ENCODE assay signal across 27 mouse cellular contexts in genomic region chr13:88799186-88799585, GRCm38 (mm10). TPM values are rescaled to one million over a fixed set of nuclear protein-coding genes. Genes with fewer than 3 reads are reported as not detected.
A peak's percentile ranks its signal among the peaks of the same experiment; 100 is the strongest.
DNase-seq lines count a peak whose midpoint lies in the region; ATAC-seq and TF ChIP-seq lines count a peak whose summit lies in the region.
"Had no signal": no experiment of that assay in that cellular context is flagged by ENCODE, and none has a peak within 500 bp of the region (broad histone marks: within the 10 kb centered on the region; RNA-seq: fewer than 3 reads in every experiment).

No protein-coding gene starts in this region.

- WGBS in midbrain, embryonic 11.5 days: 86% methylated on average over 1 of the region's 1 CpGs

- H3K27ac ChIP-seq in midbrain, embryonic 11.5 days (ENCODE audit: low read depth, low read length): no peak overlapping the region
- H3K27ac ChIP-seq: embryonic facial prominence, embryonic 13.5 days; embryonic facial prominence, embryonic 15.5 days; forebrain, embryonic 13.5 days; forebrain, embryonic 15.5 days had no signal

- no peak overlapping the region for H3K9ac ChIP-seq in midbrain, embryonic 11.5 days (ENCODE audit: low read length)
- H3K9ac ChIP-seq: embryonic facial prominence, embryonic 13.5 days; embryonic facial prominence, embryonic 15.5 days; forebrain, embryonic 13.5 days; forebrain, embryonic 15.5 days; forebrain, postnatal 0 days had no signal

- no peaks in the 10 kb centered on the region for H3K36me3 ChIP-seq in C2C12 (ENCODE audit: control insufficient read depth, insufficient read depth)
- H3K36me3 ChIP-seq in myocyte (ENCODE audit: control insufficient read depth, insufficient read depth): no peaks in the 10 kb centered on the region
- no peaks in the 10 kb centered on the region for H3K36me3 ChIP-seq in midbrain, embryonic 11.5 days (ENCODE audit: control insufficient read depth, insufficient read depth, low read length)
- H3K36me3 ChIP-seq: embryonic facial prominence, embryonic 13.5 days; embryonic facial prominence, embryonic 15.5 days; forebrain, embryonic 15.5 days had no signal

- H3K79me2 ChIP-seq in C2C12 (ENCODE audit: control insufficient read depth, insufficient read depth) (no peaks in the 10 kb centered on the region), myocyte (ENCODE audit: control insufficient read depth, insufficient read depth) (no peaks in the 10 kb centered on the region)

- no peak overlapping the region for H3ac ChIP-seq in C2C12 (ENCODE audit: control insufficient read depth, insufficient read length, low read depth)
- H3ac ChIP-seq in myocyte (ENCODE audit: control insufficient read depth, insufficient read length): no peak overlapping the region

- H3K27me3 ChIP-seq in C2C12 (ENCODE audit: control insufficient read depth, insufficient read depth, insufficient read length) (no peaks in the 10 kb centered on the region), myocyte (ENCODE audit: control insufficient read depth, insufficient read depth, insufficient read length) (no peaks in the 10 kb centered on the region)
- no peaks in the 10 kb centered on the region for H3K27me3 ChIP-seq in midbrain, embryonic 11.5 days (ENCODE audit: control insufficient read depth, insufficient read depth, low read length)
- H3K27me3 ChIP-seq: embryonic facial prominence, embryonic 13.5 days; embryonic facial prominence, embryonic 15.5 days; forebrain, embryonic 13.5 days; forebrain, embryonic 15.5 days had no signal

- no peak for TF ChIP-seq CTCF in C2C12 (IDR thresholded peaks at IDR 0.05; ENCODE audit: control insufficient read depth, insufficient read depth, insufficient read length)

- DNase-seq in 3T3-L1 (ENCODE audit: low read depth, low spot score): peak; percentile 87
- peak; percentile 78 for DNase-seq in NIH3T3 (ENCODE audit: low read depth)
- DNase-seq in kidney, adult 18-20 months: no peak
- no peak for DNase-seq in ovary, postnatal 36 days (ENCODE audit: low spot score)
- no peak for DNase-seq in midbrain, embryonic 11.5 days (ENCODE audit: low spot score, missing footprints)
- DNase-seq: adrenal gland, adult 2 months; adrenal gland, postnatal 10 days; adrenal gland, postnatal 25 days; B cell, adult 2 months; cerebellum, adult 11 months; cerebellum, adult 18-20 months; cerebellum, adult 8-10 months; cerebellum, adult 9-11 months; cerebellum, postnatal 14 days; cerebellum, postnatal 36 days; embryo, embryonic 11 days; forebrain, postnatal 0 days had no signal

- ATAC-seq in megakaryocyte, adult 5-6 weeks (ENCODE audit: poor library complexity, severe bottlenecking): no peak
- ATAC-seq in midbrain, embryonic 11.5 days (ENCODE audit: low FRiP score): no peak
- ATAC-seq: forebrain, embryonic 13.5 days; forebrain, embryonic 15.5 days; forebrain, postnatal 0 days had no signal

- H3K4me1 ChIP-seq in midbrain, embryonic 11.5 days (ENCODE audit: control insufficient read depth, insufficient read depth, low read length): no peaks in the 10 kb centered on the region
- H3K4me1 ChIP-seq: embryonic facial prominence, embryonic 13.5 days; embryonic facial prominence, embryonic 15.5 days; forebrain, embryonic 13.5 days; forebrain, embryonic 15.5 days had no signal

- no peaks in the 10 kb centered on the region for H3K9me3 ChIP-seq in midbrain, embryonic 11.5 days (ENCODE audit: control insufficient read depth, low read length)
- H3K9me3 ChIP-seq: embryonic facial prominence, embryonic 13.5 days; embryonic facial prominence, embryonic 15.5 days; forebrain, embryonic 13.5 days; forebrain, embryonic 15.5 days had no signal

- H3K4me3 ChIP-seq in C2C12 (ENCODE audit: insufficient read depth, poor library complexity, severe bottlenecking) (no peak overlapping the region), myocyte (no peak overlapping the region)
- H3K4me3 ChIP-seq in midbrain, embryonic 11.5 days (ENCODE audit: low read depth, low read length): no peak overlapping the region
- H3K4me3 ChIP-seq: embryonic facial prominence, embryonic 13.5 days; embryonic facial prominence, embryonic 15.5 days; erythroblast, embryonic 14.5 days; forebrain, embryonic 13.5 days; forebrain, embryonic 15.5 days had no signal

- no peak for TF ChIP-seq POLR2A in myocyte (IDR thresholded peaks at IDR 0.05; ENCODE audit: insufficient read length, low read depth)

- H3K4me2 ChIP-seq in myocyte (ENCODE audit: low read depth): peak overlapping the region; percentile 19
- H3K4me2 ChIP-seq in midbrain, embryonic 11.5 days: no peak overlapping the region
- H3K4me2 ChIP-seq: embryonic facial prominence, embryonic 13.5 days; embryonic facial prominence, embryonic 15.5 days; forebrain, embryonic 13.5 days; forebrain, embryonic 15.5 days had no signal

- no peaks in the 10 kb centered on the region for H3K79me3 ChIP-seq in C2C12 (ENCODE audit: low read depth)

TF ChIP-seq in C2C12, 6 proteins besides CTCF, POLR2A, EP300 and RAD21:
- TF ChIP-seq USF1 (IDR thresholded peaks at IDR 0.05; ENCODE audit: low read depth): no peak
- peak; percentile 14 for TF ChIP-seq FOSL1 (IDR thresholded peaks at IDR 0.05; ENCODE audit: insufficient read depth, low read length, poor library complexity, severe bottlenecking)

TF ChIP-seq in myocyte, 11 proteins besides CTCF, POLR2A, EP300 and RAD21:
- no peak for TF ChIP-seq SRF (IDR thresholded peaks at IDR 0.05; ENCODE audit: control insufficient read depth, insufficient read length, low read depth)
- TF ChIP-seq POLR2AphosphoS2 (IDR thresholded peaks at IDR 0.05; ENCODE audit: insufficient read length, low read depth): no peak
- TF ChIP-seq MYOG (IDR thresholded peaks at IDR 0.05; ENCODE audit: control insufficient read depth in 1 of 3, insufficient read depth in 1 of 3, insufficient read length in 2 of 3, low read depth in 2 of 3): no peak
- TF ChIP-seq MAX (IDR thresholded peaks at IDR 0.05; ENCODE audit: low read depth): no peak
- no peak for TF ChIP-seq TCF12 (IDR thresholded peaks at IDR 0.05; ENCODE audit: insufficient read depth, poor library complexity, severe bottlenecking)
- no peak for TF ChIP-seq TCF3 (IDR thresholded peaks at IDR 0.05; ENCODE audit: insufficient read length, low read depth)
- TF ChIP-seq USF1 (IDR thresholded peaks at IDR 0.05; ENCODE audit: low read depth): no peak
- no peak for TF ChIP-seq E2F4 (IDR thresholded peaks at IDR 0.05; ENCODE audit: insufficient read depth)
- TF ChIP-seq MYOD1 (IDR thresholded peaks at IDR 0.05; ENCODE audit: control insufficient read depth in 1 of 3, insufficient read length in 2 of 3, low read depth in 2 of 3): no peak
- TF ChIP-seq CEBPB (IDR thresholded peaks at IDR 0.05; ENCODE audit: insufficient read depth, poor library complexity, severe bottlenecking): no peak
- no peak for TF ChIP-seq REST (IDR thresholded peaks at IDR 0.05; ENCODE audit: insufficient read depth, insufficient read length)

RNA-seq across cellular contexts. Expression of gene Edil3, which starts 22.1 kb away (rescaled TPM):
- polyA plus RNA-seq in C2C12 (2012; fragmentation: generic; extraction: Trizol) (3.0 TPM), myocyte (2012; fragmentation: generic; extraction: Trizol) (7.4 TPM)
- total RNA-seq in megakaryocyte, adult 5-6 weeks (2015): 0.09 and 0.13 TPM in 2 replicates
- total RNA-seq in megakaryocyte, adult 5-6 weeks (2017): 0.26 TPM in 1 of 2 replicates, not detected in the other
- polyA plus RNA-seq in midbrain, embryonic 11.5 days (2014; fragmentation: Nextera tagmentation; extraction: Ambion mirVana): 36.3 and 44.0 TPM in 2 replicates
- total RNA-seq: common myeloid progenitor, adult 5-6 weeks; MEL had no signal
- polyA plus RNA-seq: erythroblast, embryonic 14.5 days had no signal

Comparison
In these comparisons a context has a peak if more than half of its experiments do, and no peak if none do; other contexts are left out.
1. DNase-seq: peak in 3T3-L1 (single experiment) and NIH3T3 (single experiment); none in kidney, adult 18-20 months (single experiment), ovary, postnatal 36 days (single experiment) and midbrain, embryonic 11.5 days (single experiment).